Mouse (Mus musculus) small intestine, adult 2 months (tissue): ENCODE data around the gene Lrp10. TPM values are rescaled to one million over a fixed set of nuclear protein-coding genes. Genes with fewer than 3 reads are reported as not detected.

Experiments used
- H3K27ac ChIP-seq: fragments of 200-500 bp; 2 replicates; pipeline ENCODE4 v1.5.1; 2012; ENCODE audit warnings: low read depth, low read length, control low read depth, inconsistent platforms; ENCODE audit not compliant: insufficient read depth
- H3K27me3 ChIP-seq: fragments of 200-500 bp; 2 replicates; pipeline ENCODE4 v1.6.1; 2012; ENCODE audit warnings: mild to moderate bottlenecking, moderate library complexity, low read length, inconsistent platforms; ENCODE audit not compliant: control insufficient read depth, insufficient read depth
- H3K36me3 ChIP-seq: fragments of 200-500 bp; 2 replicates; pipeline ENCODE4 v1.6.1; 2012; ENCODE audit warnings: mild to moderate bottlenecking, low read length, control low read depth, inconsistent platforms; ENCODE audit not compliant: control insufficient read depth, insufficient read depth
- H3K4me1 ChIP-seq: fragments of 200-500 bp; 2 replicates; pipeline ENCODE4 v1.6.1; 2012; ENCODE audit warnings: low read length, inconsistent platforms, mixed read lengths; ENCODE audit not compliant: control insufficient read depth, insufficient read depth, insufficient read length
- H3K4me3 ChIP-seq: fragments of 200-500 bp; 2 replicates; pipeline ENCODE4 v1.5.1; 2012; ENCODE audit warnings: low read depth, mild to moderate bottlenecking, control low read depth, inconsistent platforms, low read length, moderate library complexity
- CTCF ChIP-seq: fragments of 200-500 bp; IDR thresholded peaks from 2 replicates; pipeline ENCODE4 v1.5.1; 2012; ENCODE audit warnings: low read depth, mild to moderate bottlenecking, control low read depth, inconsistent platforms, low read length, moderate library complexity, mixed read lengths; ENCODE audit not compliant: insufficient replicate concordance, insufficient read length; ENCODE audit errors: extremely low read depth
- POLR2A ChIP-seq: fragments of 200-500 bp; IDR thresholded peaks from 2 replicates; pipeline ENCODE4 v1.6.1; 2012; ENCODE audit warnings: low read depth, mild to moderate bottlenecking, control low read depth, inconsistent platforms, low read length, moderate library complexity
- WGBS: fragments of 180-500 bp; shearing (Covaris S2); methylation state at CpG from one replicate; pipeline ENCODE4 v1.1.7; 2018; 5-methylcytosine and 5-hydroxymethylcytosine counted together
- polyA plus RNA-seq: library from polyadenylated mRNA; depleted of rRNA; stranded (reverse); fragments of >200 nt; gene quantifications from 2 replicates; pipeline ENCODE4 v1.2.3, GENCODE M21; 2012

The Lrp10 gene
- polyA plus RNA-seq, 1 experiment = 303 TPM

DNA sequence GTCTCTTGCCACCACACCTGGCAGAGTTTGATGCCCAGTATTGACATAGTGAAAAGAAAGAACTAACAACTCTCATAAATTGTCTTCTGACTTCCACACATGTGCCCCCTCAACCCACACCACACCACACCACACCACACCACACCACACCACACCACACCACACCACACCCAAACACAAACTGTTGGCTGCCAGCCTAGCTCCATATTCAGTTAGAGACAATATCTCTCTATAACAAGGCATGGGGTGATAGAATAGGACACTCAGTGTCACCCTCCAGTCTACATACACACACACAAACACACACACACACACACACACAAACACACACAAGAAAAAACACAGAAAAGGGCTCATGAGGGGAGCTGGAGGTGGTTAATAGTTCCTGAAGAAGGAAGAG lies 24.4 kb downstream of the Lrp10 start:
- TF ChIP-seq CTCF (no peak), POLR2A (no peak)
- no peak overlapping the region for H3K4me3 ChIP-seq
- no peaks in the 10 kb centered on the region for H3K27me3 ChIP-seq
- H3K27ac ChIP-seq = no peak overlapping the region
- H3K36me3 ChIP-seq = no peaks in the 10 kb centered on the region
- no peaks in the 10 kb centered on the region for H3K4me1 ChIP-seq

DNA sequence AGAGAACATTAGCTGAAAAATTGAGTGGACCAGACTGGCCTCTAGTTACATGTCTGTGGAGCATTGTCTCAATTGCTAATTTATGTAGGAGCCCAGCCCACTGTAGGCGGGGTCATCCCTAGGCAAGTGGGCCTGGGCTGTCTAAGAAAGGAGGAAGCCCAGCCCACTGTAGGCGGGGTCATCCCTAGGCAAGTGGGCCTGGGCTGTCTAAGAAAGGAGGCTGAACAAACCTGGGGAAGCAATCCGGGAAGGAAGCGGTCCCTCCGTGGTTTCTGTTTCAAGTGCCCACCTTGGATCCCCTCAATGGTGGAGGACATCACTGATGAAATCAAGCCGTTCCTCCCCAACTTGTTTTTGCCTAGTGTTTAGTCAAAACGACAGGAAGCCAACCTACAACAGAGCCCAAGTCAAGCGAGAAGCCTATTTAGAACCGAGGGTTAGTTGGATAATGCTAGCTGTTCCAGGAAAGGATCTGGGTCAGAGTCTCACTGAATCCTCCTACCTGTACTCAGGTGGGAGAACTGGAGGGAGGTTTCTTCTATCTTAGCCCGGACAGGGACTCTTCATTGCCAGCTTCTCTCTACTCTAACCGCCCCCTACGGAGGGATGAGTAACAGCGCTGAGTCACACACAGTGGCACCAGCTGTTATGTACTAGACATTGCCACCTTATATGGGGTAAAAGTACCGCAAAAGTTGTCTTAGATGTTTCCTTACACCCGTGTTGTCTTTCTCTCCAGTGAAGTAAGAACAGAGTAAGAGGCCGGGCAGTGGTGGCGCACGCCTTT lies 28.6 kb downstream of the Lrp10 start:
- no peak for TF ChIP-seq POLR2A
- TF ChIP-seq CTCF = no peak
- H3K27me3 ChIP-seq = no peaks in the 10 kb centered on the region
- no peak overlapping the region for H3K27ac ChIP-seq
- H3K4me1 ChIP-seq = no peaks in the 10 kb centered on the region
- 71% methylated on average over 18 of the region's 18 CpGs for WGBS
- no peaks in the 10 kb centered on the region for H3K36me3 ChIP-seq
- H3K4me3 ChIP-seq = no peak overlapping the region

DNA sequence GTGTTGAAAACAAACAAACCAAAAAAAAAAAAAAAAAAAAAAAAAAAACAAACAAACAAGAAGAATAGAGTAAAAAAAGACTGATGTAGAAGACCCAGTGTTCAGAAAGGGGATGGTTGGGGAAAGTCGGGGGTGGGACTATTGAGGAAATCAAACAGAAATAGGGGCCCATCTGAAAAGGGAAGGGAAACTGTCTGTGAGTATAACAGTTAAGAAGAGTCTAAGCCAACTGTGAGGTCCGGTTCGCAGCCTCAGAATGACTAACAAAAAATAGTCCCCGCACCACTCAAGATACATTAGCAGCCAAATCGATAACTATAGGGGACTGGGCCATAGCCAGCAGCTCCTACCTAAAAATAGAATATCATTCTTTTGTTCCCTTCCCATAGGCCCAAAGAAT lies 29.3 kb downstream of the Lrp10 start:
- Histone ChIP-seq H3K4me1 (no peaks in the 10 kb centered on the region), H3K27ac (no peak overlapping the region), H3K36me3 (no peaks in the 10 kb centered on the region), H3K27me3 (no peaks in the 10 kb centered on the region), H3K4me3 (no peak overlapping the region)
- WGBS = 91% methylated on average over 5 of the region's 5 CpGs
- TF ChIP-seq POLR2A = no peak
- no peak for TF ChIP-seq CTCF

DNA sequence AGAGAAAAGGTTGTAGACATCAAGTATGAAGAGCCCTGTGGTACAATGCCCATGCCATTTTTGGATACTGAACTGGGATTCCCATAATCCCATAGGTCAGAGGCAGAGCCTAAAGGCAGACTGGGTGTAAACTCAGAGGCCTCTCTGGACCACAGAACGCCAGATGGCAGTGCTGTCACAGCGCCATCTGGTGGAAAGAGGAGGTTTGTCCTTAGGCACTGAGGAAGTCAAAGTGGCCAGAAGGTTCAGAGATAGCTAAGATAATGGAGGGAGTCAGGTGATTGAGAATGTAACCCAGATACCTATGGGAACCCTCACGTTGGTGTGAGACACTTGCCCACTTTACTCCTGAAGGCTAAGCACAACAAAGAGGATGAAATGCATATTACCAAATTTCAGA lies 30.3 kb downstream of the Lrp10 start:
- no peak overlapping the region for H3K4me3 ChIP-seq
- 0% methylated on average over 3 of the region's 3 CpGs for WGBS
- H3K27me3 ChIP-seq = no peaks in the 10 kb centered on the region
- TF ChIP-seq CTCF (peak; percentile 97; the same call in 1 of the 2 replicates), POLR2A (no peak)
- no peak overlapping the region for H3K27ac ChIP-seq
- H3K4me1 ChIP-seq = no peaks in the 10 kb centered on the region
- H3K36me3 ChIP-seq = no peaks in the 10 kb centered on the region

DNA sequence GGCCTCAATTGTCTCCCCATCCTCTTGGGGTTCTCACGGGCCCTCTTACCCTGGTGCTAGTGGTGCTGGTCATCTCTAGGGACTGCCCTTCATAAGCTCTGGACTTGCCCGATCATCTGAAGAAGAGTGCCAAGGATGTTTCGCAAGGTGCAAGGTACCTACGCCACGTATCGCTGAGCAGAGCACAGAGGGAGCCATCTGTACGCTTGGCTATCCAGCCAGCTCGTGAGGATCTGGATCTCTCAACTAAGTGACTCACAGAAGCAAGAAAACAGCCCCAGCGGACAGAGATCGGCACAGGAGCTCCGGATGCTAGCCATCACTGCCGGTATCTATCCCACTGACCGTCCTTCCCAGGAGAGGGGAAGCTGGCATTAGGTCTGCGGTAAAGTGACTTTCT lies 32.8 kb downstream of the Lrp10 start:
- no peaks in the 10 kb centered on the region for H3K4me1 ChIP-seq
- no peak overlapping the region for H3K27ac ChIP-seq
- no peaks in the 10 kb centered on the region for H3K36me3 ChIP-seq
- WGBS = 80% methylated on average over 14 of the region's 14 CpGs
- H3K4me3 ChIP-seq = no peak overlapping the region
- TF ChIP-seq POLR2A (no peak), CTCF (no peak)
- no peaks in the 10 kb centered on the region for H3K27me3 ChIP-seq

DNA sequence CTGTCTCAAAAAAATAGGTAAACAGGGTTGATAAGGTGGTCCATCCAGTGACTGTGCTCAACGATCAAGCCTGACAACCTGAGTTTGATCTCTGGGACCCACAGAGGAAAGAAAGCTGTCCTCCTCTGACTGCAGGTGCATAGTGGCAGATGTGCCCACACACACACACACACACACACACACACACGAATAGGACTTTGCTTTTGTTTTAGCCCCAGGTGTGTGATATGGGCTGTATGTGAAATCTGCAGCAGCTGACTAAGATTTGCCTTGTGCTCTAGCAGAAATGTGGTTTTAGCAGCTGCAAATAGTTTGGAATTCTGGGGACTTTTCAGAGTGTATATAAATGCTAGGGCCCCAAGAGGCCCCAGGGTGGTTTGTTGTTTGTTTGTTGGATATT lies 35.4 kb downstream of the Lrp10 start:
- no peaks in the 10 kb centered on the region for H3K4me1 ChIP-seq
- 37% methylated on average over 2 of the region's 2 CpGs for WGBS
- H3K4me3 ChIP-seq = no peak overlapping the region
- H3K27me3 ChIP-seq = no peaks in the 10 kb centered on the region
- no peak overlapping the region for H3K27ac ChIP-seq
- TF ChIP-seq CTCF = no peak
- TF ChIP-seq POLR2A = no peak
- H3K36me3 ChIP-seq = no peaks in the 10 kb centered on the region

DNA sequence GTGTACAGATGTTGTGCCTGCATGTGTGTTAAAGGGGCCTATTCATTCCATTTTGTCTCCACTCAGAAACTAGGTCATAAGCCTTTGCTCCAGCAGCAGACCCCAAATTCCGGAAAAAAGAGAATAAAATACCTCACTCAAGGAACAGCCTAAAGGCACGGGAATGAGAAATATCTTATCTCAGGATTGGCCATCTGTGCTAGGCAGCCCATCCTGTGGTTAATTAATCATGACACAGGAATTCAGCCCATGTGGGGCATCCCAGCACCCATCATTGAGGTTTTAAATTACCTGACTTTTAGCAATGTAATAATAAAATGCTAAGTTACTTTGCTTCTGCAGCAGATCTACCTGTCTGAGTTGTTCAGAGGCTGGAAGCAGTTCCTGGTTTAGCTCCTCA lies 37.4 kb downstream of the Lrp10 start:
- H3K27me3 ChIP-seq = no peaks in the 10 kb centered on the region
- WGBS = 70% methylated on average over 2 of the region's 2 CpGs
- no peak overlapping the region for H3K4me3 ChIP-seq
- H3K4me1 ChIP-seq = no peaks in the 10 kb centered on the region
- H3K36me3 ChIP-seq = no peaks in the 10 kb centered on the region
- TF ChIP-seq POLR2A = no peak
- no peak for TF ChIP-seq CTCF
- H3K27ac ChIP-seq = no peak overlapping the region

DNA sequence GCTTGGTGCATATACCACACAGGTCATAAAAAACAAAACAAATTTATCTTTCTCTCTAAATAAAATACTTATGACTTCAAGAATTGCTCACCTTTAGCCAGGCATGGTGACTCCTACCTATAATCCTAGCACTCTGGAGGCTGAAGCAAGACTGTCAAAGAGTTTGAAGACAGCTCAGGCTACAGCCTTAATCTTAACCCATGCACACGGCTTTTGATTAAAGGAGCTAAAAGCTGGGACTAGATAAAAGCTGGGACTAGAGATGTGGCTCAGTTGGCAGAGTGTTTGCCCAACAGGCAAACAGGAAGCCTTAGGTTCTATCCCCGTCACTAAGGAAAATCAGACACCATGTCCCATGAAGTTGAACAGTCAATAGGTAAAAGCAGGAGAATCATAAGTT lies 39.2 kb downstream of the Lrp10 start:
- no peak for TF ChIP-seq CTCF
- TF ChIP-seq POLR2A = no peak
- H3K4me1 ChIP-seq = no peaks in the 10 kb centered on the region
- 81% methylated on average over 2 of the region's 2 CpGs for WGBS
- H3K27ac ChIP-seq = no peak overlapping the region
- peaks cover 12% of the 10 kb centered on the region for H3K36me3 ChIP-seq
- H3K4me3 ChIP-seq = no peak overlapping the region
- H3K27me3 ChIP-seq = no peaks in the 10 kb centered on the region
